Mouse (Mus musculus) c-Kit-negative CD71-positive TER-119-positive erythroid progenitor cells, embryonic 14.5 days (primary cell): ENCODE measurements around the gene Olfm1.

Experiments
- DNase-seq: peaks from one replicate; pipeline ENCODE4 v3.0.0-alpha.2; 2013; ENCODE audit warnings: low read depth, low spot score

The Olfm1 gene

GRCm38 (mm10) chr2:28192821-28193689 lies at the start of gene Olfm1:
Olfm1 (plus strand) TSS chr2:28192992.
- DNase-seq, result no peak

- no peak for DNase-seq
Observed at GRCm38 (mm10) chr2:28143417-28144045, 49.3 kb upstream of the Olfm1 start.

- no peak for DNase-seq
Observed at GRCm38 (mm10) chr2:28145702-28146101, 47.1 kb upstream of the Olfm1 start.

- no peak for DNase-seq
Observed at GRCm38 (mm10) chr2:28146152-28146551, 46.6 kb upstream of the Olfm1 start.

- DNase-seq, result no peak
Observed at GRCm38 (mm10) chr2:28146685-28147084, 46.1 kb upstream of the Olfm1 start.

GRCm38 (mm10) chr2:28147248-28147794 lies 45.5 kb upstream of the Olfm1 start:
- DNase-seq, result no peak

GRCm38 (mm10) chr2:28149688-28150087 lies 43.1 kb upstream of the Olfm1 start:
- no peak for DNase-seq

- DNase-seq, result no peak
Observed at GRCm38 (mm10) chr2:28160568-28160967, 32.2 kb upstream of the Olfm1 start.

- no peak for DNase-seq
Observed at GRCm38 (mm10) chr2:28165570-28165969, 27.2 kb upstream of the Olfm1 start.

GRCm38 (mm10) chr2:28169336-28169735 lies 23.5 kb upstream of the Olfm1 start:
- no peak for DNase-seq

- DNase-seq, result no peak
Observed at GRCm38 (mm10) chr2:28171962-28172361, 20.8 kb upstream of the Olfm1 start.

GRCm38 (mm10) chr2:28173225-28174141 lies 19.3 kb upstream of the Olfm1 start:
- DNase-seq, result no peak

GRCm38 (mm10) chr2:28174441-28174840 lies 18.4 kb upstream of the Olfm1 start:
- DNase-seq, result no peak

- DNase-seq, result no peak
Observed at GRCm38 (mm10) chr2:28178600-28178999, 14.2 kb upstream of the Olfm1 start.

GRCm38 (mm10) chr2:28180053-28180452 lies 12.7 kb upstream of the Olfm1 start:
- no peak for DNase-seq

GRCm38 (mm10) chr2:28188398-28188944 lies 4.3 kb upstream of the Olfm1 start:
- DNase-seq, result no peak

GRCm38 (mm10) chr2:28193690-28194087 lies 897 bp downstream of the Olfm1 start:
- DNase-seq, result no peak

- DNase-seq, result no peak
Observed at GRCm38 (mm10) chr2:28194962-28195617, 2.3 kb downstream of the Olfm1 start.

GRCm38 (mm10) chr2:28195726-28196125 lies 2.9 kb downstream of the Olfm1 start:
- DNase-seq, result no peak

- DNase-seq, result no peak
Observed at GRCm38 (mm10) chr2:28201441-28201841, 8.6 kb downstream of the Olfm1 start.

- DNase-seq, result peak; percentile 47
Observed at GRCm38 (mm10) chr2:28204167-28204566, 11.4 kb downstream of the Olfm1 start.
